Mouse (Mus musculus): ENCODE measurements around the gene Sost. TPM values are rescaled to one million over a fixed set of nuclear protein-coding genes. Genes with fewer than 3 reads are reported as not detected.

The Sost gene
- total RNA-seq, 1 experiment, result not detected

DNA sequence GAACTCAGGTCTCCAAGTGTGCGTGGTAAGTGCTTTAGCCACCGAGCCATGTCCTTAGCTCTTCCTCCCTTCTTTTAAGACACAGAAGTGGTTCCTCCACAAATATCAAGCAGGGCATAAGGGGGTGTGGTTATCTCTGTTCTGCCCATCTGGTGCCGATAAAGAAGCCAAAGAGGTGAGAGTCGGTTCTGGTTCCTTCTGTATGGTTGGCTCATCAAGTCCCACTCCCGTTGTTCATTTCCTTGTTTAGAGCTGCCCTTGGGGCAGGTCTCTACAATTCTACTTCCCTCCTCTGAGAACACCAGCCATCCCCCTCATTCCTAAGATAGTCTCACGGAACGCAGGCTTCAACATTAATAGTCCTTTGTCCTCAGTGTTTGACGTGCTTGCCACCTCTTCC is 27.3 kb upstream of the Sost start:
- TF ChIP-seq CHD2 (IDR thresholded peaks at IDR 0.05; ENCODE audit: low read depth, low read length) (no peak), MAFK (IDR thresholded peaks at IDR 0.05; ENCODE audit: insufficient read depth, low read depth, low read length) (no peak), ZNF384 (IDR thresholded peaks at IDR 0.05; ENCODE audit: low read depth, low read length) (no peak), ZC3H11A (IDR thresholded peaks at IDR 0.05; ENCODE audit: borderline replicate concordance, low read depth, low read length) (no peak), HCFC1 (IDR thresholded peaks at IDR 0.05; ENCODE audit: borderline replicate concordance, insufficient read depth, low read length) (no peak)
- Histone ChIP-seq H3K36me3 (ENCODE audit: control insufficient read depth, insufficient read depth, low read length, poor library complexity, severe bottlenecking) (no peaks in the 10 kb centered on the region), H3K27ac (ENCODE audit: insufficient read depth, low read depth, low read length, poor library complexity, severe bottlenecking) (no peak overlapping the region), H3K4me1 (ENCODE audit: control insufficient read depth in 2 of 2, insufficient read depth in 2 of 2, low read length in 2 of 2, poor library complexity in 1 of 2) (no peaks in the 10 kb centered on the region), H3K4me3 (ENCODE audit: insufficient read depth in 1 of 2, low read depth in 1 of 2, low read length in 2 of 2, poor library complexity in 1 of 2, severe bottlenecking in 1 of 2) (no peak overlapping the region), H3K9me3 (ENCODE audit: control insufficient read depth, insufficient read depth, low read depth, low read length) (no peaks in the 10 kb centered on the region), H3K9ac (ENCODE audit: insufficient read depth, low read depth, low read length, poor library complexity, severe bottlenecking) (no peak overlapping the region)
- in situ Hi-C loops (cut with MboI; ENCODE audit: low sequenced_read_pairs in 2 of 2, unreplicated experiment in 2 of 2), result no loop called here
- DNase-seq (ENCODE audit: low read depth, low spot score), result no peak

GRCm38 (mm10) chr11:101992411-101992810 is 25.6 kb upstream of the Sost start:
- no peaks in the 10 kb centered on the region for H3K4me1 ChIP-seq (ENCODE audit: control insufficient read depth in 2 of 2, insufficient read depth in 2 of 2, low read length in 2 of 2, poor library complexity in 1 of 2)
- TF ChIP-seq CHD2 (IDR thresholded peaks at IDR 0.05; ENCODE audit: low read depth, low read length) (no peak), ZNF384 (IDR thresholded peaks at IDR 0.05; ENCODE audit: low read depth, low read length) (no peak), ZC3H11A (IDR thresholded peaks at IDR 0.05; ENCODE audit: borderline replicate concordance, low read depth, low read length) (no peak), MAFK (IDR thresholded peaks at IDR 0.05; ENCODE audit: insufficient read depth, low read depth, low read length) (no peak), HCFC1 (IDR thresholded peaks at IDR 0.05; ENCODE audit: borderline replicate concordance, insufficient read depth, low read length) (no peak)
- in situ Hi-C loops (cut with MboI; ENCODE audit: low sequenced_read_pairs in 2 of 2, unreplicated experiment in 2 of 2), result no loop called here
- no peaks in the 10 kb centered on the region for H3K36me3 ChIP-seq (ENCODE audit: control insufficient read depth, insufficient read depth, low read length, poor library complexity, severe bottlenecking)
- no peak overlapping the region for H3K9ac ChIP-seq (ENCODE audit: insufficient read depth, low read depth, low read length, poor library complexity, severe bottlenecking)
- no peak overlapping the region for H3K4me3 ChIP-seq (ENCODE audit: insufficient read depth in 1 of 2, low read depth in 1 of 2, low read length in 2 of 2, poor library complexity in 1 of 2, severe bottlenecking in 1 of 2)
- no peak overlapping the region for H3K27ac ChIP-seq (ENCODE audit: insufficient read depth, low read depth, low read length, poor library complexity, severe bottlenecking)
- no peak for DNase-seq (ENCODE audit: low read depth, low spot score)
- no peaks in the 10 kb centered on the region for H3K9me3 ChIP-seq (ENCODE audit: control insufficient read depth, insufficient read depth, low read depth, low read length)

GRCm38 (mm10) chr11:101991813-101992212 is 25.0 kb upstream of the Sost start:
- Histone ChIP-seq H3K9ac (ENCODE audit: insufficient read depth, low read depth, low read length, poor library complexity, severe bottlenecking) (no peak overlapping the region), H3K4me3 (ENCODE audit: insufficient read depth in 1 of 2, low read depth in 1 of 2, low read length in 2 of 2, poor library complexity in 1 of 2, severe bottlenecking in 1 of 2) (no peak overlapping the region), H3K36me3 (ENCODE audit: control insufficient read depth, insufficient read depth, low read length, poor library complexity, severe bottlenecking) (no peaks in the 10 kb centered on the region), H3K4me1 (ENCODE audit: control insufficient read depth in 2 of 2, insufficient read depth in 2 of 2, low read length in 2 of 2, poor library complexity in 1 of 2) (no peaks in the 10 kb centered on the region), H3K9me3 (ENCODE audit: control insufficient read depth, insufficient read depth, low read depth, low read length) (no peaks in the 10 kb centered on the region), H3K27ac (ENCODE audit: insufficient read depth, low read depth, low read length, poor library complexity, severe bottlenecking) (no peak overlapping the region)
- in situ Hi-C loops (cut with MboI; ENCODE audit: low sequenced_read_pairs in 2 of 2, unreplicated experiment in 2 of 2), result no loop called here
- TF ChIP-seq CHD2 (IDR thresholded peaks at IDR 0.05; ENCODE audit: low read depth, low read length) (no peak), HCFC1 (IDR thresholded peaks at IDR 0.05; ENCODE audit: borderline replicate concordance, insufficient read depth, low read length) (no peak), MAFK (IDR thresholded peaks at IDR 0.05; ENCODE audit: insufficient read depth, low read depth, low read length) (no peak), ZNF384 (IDR thresholded peaks at IDR 0.05; ENCODE audit: low read depth, low read length) (no peak), ZC3H11A (IDR thresholded peaks at IDR 0.05; ENCODE audit: borderline replicate concordance, low read depth, low read length) (no peak)
- DNase-seq (ENCODE audit: low read depth, low spot score), result no peak

- Histone ChIP-seq H3K9ac (ENCODE audit: insufficient read depth, low read depth, low read length, poor library complexity, severe bottlenecking) (no peak overlapping the region), H3K9me3 (ENCODE audit: control insufficient read depth, insufficient read depth, low read depth, low read length) (no peaks in the 10 kb centered on the region), H3K4me1 (ENCODE audit: control insufficient read depth in 2 of 2, insufficient read depth in 2 of 2, low read length in 2 of 2, poor library complexity in 1 of 2) (no peaks in the 10 kb centered on the region), H3K27ac (ENCODE audit: insufficient read depth, low read depth, low read length, poor library complexity, severe bottlenecking) (no peak overlapping the region), H3K36me3 (ENCODE audit: control insufficient read depth, insufficient read depth, low read length, poor library complexity, severe bottlenecking) (no peaks in the 10 kb centered on the region), H3K4me3 (ENCODE audit: insufficient read depth in 1 of 2, low read depth in 1 of 2, low read length in 2 of 2, poor library complexity in 1 of 2, severe bottlenecking in 1 of 2) (no peak overlapping the region)
- in situ Hi-C loops (cut with MboI; ENCODE audit: low sequenced_read_pairs in 2 of 2, unreplicated experiment in 2 of 2), result no loop called here
- no peak for DNase-seq (ENCODE audit: low read depth, low spot score)
- no peak for TF ChIP-seq MAFK (IDR thresholded peaks at IDR 0.05; ENCODE audit: insufficient read depth, low read depth, low read length)
- TF ChIP-seq CHD2 (IDR thresholded peaks at IDR 0.05; ENCODE audit: low read depth, low read length), result no peak
- TF ChIP-seq HCFC1 (IDR thresholded peaks at IDR 0.05; ENCODE audit: borderline replicate concordance, insufficient read depth, low read length), result no peak
- no peak for TF ChIP-seq ZC3H11A (IDR thresholded peaks at IDR 0.05; ENCODE audit: borderline replicate concordance, low read depth, low read length)
- no peak for TF ChIP-seq ZNF384 (IDR thresholded peaks at IDR 0.05; ENCODE audit: low read depth, low read length)
Measured at GRCm38 (mm10) chr11:101990244-101990643, 23.4 kb upstream of the Sost start.

GRCm38 (mm10) chr11:101986913-101987312 is 20.1 kb upstream of the Sost start, which contains the start of gene Dusp3:
Dusp3 (minus strand) TSS chr11:101987013.
- Histone ChIP-seq H3K9ac (ENCODE audit: insufficient read depth, low read depth, low read length, poor library complexity, severe bottlenecking) (no peak within 1 kb of the TSS), H3K4me3 (ENCODE audit: insufficient read depth in 1 of 2, low read depth in 1 of 2, low read length in 2 of 2, poor library complexity in 1 of 2, severe bottlenecking in 1 of 2) (no peak within 1 kb of the TSS), H3K27ac (ENCODE audit: insufficient read depth, low read depth, low read length, poor library complexity, severe bottlenecking) (no peak within 1 kb of the TSS), H3K4me1 (ENCODE audit: control insufficient read depth in 2 of 2, insufficient read depth in 2 of 2, low read length in 2 of 2, poor library complexity in 1 of 2) (peaks cover 8 to 15% of the 10 kb centered on the region in 2 experiments), H3K36me3 (ENCODE audit: control insufficient read depth, insufficient read depth, low read length, poor library complexity, severe bottlenecking) (peaks cover under 1% of the 10 kb centered on the region; the same call in 1 of the 2 replicates), H3K9me3 (ENCODE audit: control insufficient read depth, insufficient read depth, low read depth, low read length) (no peaks in the 10 kb centered on the region)
- DNase-seq (ENCODE audit: low read depth, low spot score), result no peak
- in situ Hi-C loops (cut with MboI; ENCODE audit: low sequenced_read_pairs in 2 of 2, unreplicated experiment in 2 of 2), result no loop called here
- TF ChIP-seq CHD2 (IDR thresholded peaks at IDR 0.05; ENCODE audit: low read depth, low read length) (no peak), ZNF384 (IDR thresholded peaks at IDR 0.05; ENCODE audit: low read depth, low read length) (no peak), ZC3H11A (IDR thresholded peaks at IDR 0.05; ENCODE audit: borderline replicate concordance, low read depth, low read length) (no peak), MAFK (IDR thresholded peaks at IDR 0.05; ENCODE audit: insufficient read depth, low read depth, low read length) (no peak), HCFC1 (IDR thresholded peaks at IDR 0.05; ENCODE audit: borderline replicate concordance, insufficient read depth, low read length) (no peak)
